Mouse (Mus musculus) inflammation-experienced regulatory T-cells, adult 6 months (primary cell): ENCODE results near the gene N4bp2l2. TPM values are rescaled to one million over a fixed set of nuclear protein-coding genes. Genes with fewer than 3 reads are reported as not detected.
"Not testable (repeated sequence)": the region's sequence is repeated elsewhere in the genome, so short reads cannot be mapped to it uniquely, and the experiment has no call there.

Experiments used
- ATAC-seq: one replicate; pipeline ENCODE4 v1.8.0; 2017
- polyA plus RNA-seq, 3 experiments: library from polyadenylated mRNA; unstranded; fragments of 100-300 nt; shearing (Covaris generic); gene quantifications; one replicate each; pipeline ENCODE4 v1.2.1; 2017

Gene N4bp2l2
- 10 to 100 TPM; 74.8 to 79.1 (median 77.0) TPM for polyA plus RNA-seq

DNA sequence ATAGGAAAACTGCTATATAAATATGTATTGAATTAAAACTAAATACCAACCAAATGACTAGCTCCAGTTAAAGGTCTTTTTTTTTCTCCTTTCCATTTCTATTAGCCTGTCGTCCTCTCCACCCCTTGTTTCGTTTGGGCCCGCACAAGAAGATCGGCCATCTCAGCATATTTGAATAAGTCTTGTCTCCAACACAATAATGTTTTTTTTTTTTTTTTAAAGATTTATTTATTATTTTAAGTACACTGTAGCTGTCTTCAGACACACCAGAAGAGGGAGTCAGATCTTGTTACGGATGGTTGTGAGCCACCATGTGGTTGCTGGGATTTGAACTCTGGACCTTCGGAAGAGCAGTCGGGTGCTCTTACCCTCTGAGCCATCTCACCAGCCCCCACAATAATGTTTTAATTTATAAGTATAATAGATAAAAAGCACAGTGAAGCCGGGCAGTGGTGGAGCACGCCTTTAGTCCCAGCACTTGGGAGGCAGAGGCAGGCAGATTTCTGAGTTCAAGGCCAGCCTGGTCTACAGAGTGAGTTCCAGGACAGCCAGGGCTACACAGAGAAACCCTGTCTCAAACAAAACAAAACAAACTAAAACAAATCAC, at the start of gene N4bp2l2:
Gene N4bp2l2, minus strand, starts transcription at position 51 of the 607 bp plus-strand sequence.
- ATAC-seq, result not testable (repeated sequence)

DNA sequence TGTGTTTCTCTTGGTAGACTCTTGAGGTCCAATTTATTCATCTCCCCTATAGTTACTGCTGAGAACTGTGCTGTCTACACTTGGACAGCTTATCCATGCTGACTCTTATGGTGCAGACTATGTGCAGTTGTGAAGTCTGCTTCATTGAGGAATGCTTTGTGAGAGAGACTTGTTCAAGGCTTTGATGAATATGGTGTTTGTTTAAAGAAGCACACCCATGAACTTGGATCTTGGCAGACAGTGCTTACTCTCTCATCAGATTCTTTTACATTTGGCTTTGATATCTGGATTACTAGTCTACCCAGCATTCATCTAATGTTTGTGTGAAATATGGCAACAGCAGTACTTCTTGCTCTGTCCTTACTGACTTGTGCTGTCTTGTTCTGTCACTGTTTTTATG, 47.4 kb upstream of the N4bp2l2 start:
- no peak for ATAC-seq

DNA sequence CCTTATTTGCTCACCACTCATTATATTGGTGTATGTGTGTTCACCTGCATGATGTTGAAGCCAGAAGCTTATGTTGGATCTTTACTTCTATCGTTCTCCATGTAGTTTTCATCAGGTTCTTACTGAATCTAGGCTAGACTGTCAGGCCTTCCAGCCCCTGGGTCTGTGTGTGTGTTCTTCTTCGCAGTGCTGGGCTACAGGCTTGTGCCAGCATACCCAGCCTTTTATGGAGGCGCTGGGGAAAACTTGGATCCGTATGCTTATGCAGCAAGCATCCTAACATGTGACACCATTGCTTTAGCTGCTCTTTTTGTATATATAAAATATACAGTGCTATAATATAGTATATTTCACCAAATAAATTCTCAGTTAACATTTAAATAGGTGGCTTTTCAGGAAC, 45.5 kb upstream of the N4bp2l2 start:
- ATAC-seq, result no peak

DNA sequence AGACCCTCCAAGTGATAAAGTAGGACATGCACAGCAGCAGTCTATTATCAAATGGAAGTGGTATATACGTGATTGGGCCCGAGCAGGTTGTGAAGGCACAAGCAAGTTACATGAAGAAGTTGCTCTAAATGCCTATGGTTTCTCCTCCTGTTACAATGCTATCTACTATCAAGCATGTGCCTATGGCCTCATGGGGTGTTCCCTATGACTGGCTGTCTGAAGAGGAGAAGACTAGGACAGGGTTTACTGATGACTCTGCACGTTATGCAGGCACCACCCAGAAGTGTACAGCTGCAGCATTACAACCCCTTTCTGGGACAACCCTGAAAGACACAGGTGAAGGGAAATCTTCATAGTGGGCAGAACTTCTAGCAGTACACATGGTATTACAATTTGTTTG, 41.2 kb upstream of the N4bp2l2 start:
- ATAC-seq, result not testable (repeated sequence)

DNA sequence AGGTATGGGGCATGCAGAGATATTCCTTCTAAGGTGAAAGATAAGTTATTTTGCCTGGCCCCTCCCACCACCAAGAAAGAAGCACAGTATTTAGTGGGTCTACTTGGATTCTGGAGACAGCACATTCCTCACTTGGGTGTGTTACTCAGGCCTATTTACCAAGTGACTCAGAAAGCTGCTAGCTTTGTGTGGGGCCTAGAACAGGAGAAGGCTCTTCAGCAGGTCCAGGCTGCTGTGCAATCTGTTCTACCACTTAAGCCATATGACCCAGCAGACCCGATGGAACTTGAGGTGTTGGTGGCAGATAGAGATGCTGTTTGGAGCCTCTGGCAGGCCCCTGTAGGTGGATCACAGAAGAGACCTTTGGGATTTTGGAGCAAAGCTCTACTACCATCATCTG, 40.7 kb upstream of the N4bp2l2 start:
- not testable (repeated sequence) for ATAC-seq

DNA sequence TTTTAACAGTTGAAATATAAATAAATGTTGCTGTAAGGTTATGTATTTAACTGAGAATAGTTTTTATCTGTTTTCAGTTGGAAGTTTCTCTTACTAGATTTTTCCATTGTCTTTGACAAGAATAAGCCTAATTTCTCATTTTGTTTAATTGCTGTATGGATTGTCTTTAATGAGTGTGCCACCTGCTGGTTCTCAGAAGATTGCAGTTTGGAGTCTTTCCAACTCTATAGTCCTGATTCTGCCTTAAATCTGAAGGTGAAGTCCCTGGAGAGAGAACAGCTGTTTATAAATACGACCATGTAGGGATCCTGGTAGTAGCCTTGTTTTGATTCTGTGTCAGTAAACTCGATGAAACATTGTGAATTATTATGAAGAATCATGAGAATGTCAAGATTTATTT, 36.7 kb upstream of the N4bp2l2 start:
- ATAC-seq, result peak; percentile 86

DNA sequence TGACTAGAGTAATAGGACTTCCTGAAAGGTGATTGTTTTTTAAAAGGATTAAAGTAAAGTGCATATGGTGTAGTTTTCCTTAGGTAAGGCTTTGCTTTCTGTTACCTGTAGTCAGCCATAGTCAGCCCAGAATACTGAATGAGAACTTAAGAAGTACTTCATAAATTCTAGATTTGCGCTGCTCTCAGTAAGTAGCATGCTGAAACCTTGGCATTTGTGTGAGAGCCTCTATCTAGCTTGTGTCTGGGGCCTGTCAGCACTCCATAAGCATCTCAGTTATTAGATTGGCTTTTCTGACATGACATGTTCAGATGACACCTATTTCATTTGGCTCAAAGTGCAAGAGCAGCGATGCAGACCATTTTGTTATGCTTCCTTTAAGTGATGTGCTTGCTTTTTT, 27.3 kb upstream of the N4bp2l2 start:
- no peak for ATAC-seq

DNA sequence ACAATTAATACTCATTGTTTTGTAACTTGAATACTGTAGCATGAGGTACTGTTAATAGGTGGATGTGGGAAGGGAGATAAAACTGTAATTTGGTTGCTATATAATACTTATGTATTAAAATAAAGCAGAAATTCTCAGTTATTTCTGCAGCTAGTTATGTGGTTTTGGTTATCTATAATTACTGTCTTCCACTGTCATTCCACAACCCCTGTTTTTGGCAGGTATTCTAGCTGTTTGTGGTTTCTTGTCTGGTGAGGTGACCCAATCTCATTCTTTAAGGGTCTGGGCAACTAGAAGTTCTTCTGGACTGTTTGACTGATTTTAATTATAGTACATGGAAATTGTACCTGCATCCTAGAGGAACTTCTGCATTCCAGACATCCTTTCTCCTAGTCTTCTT, 24.7 kb upstream of the N4bp2l2 start:
- no peak for ATAC-seq

DNA sequence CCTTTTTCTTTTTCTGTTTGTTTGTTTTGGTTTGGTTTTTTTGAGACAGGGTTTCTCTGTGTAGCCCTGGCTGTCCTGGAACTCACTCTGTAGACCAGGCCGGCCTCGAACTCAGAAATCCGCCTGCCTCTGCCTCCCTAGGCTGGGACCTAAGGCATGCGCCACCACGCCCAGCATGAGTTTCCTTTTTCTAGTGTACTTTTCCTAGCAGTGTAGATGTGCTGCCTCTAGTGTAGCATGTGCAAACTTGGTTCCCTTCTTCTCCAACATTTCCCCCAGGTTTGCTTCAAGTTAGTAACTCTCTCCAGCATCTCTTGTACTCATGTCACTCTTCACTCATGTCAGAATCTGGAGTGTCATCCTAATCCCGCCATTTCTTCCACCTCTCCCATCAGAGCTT, 16.9 kb upstream of the N4bp2l2 start:
- ATAC-seq, result not testable (repeated sequence)

DNA sequence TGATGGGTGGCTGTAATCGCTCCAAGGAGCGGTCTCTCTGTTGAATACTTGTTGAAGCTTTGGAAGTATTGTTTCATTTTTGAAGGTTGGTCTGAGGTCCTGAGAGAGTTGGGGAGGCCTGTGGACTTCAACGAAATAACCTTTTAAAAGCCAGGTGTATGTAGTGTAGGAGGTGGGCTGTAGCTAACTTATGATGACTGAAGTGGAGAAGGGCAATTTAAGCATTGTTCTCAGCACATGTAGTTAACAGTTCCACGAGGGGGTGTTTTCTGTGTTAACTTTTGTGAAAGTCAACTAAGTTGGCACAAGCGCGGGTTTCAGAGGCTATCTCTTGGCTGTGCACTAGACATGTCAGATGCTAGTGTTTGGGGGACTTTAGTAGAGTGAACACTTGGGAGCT, 8.9 kb upstream of the N4bp2l2 start:
- ATAC-seq, result no peak

DNA sequence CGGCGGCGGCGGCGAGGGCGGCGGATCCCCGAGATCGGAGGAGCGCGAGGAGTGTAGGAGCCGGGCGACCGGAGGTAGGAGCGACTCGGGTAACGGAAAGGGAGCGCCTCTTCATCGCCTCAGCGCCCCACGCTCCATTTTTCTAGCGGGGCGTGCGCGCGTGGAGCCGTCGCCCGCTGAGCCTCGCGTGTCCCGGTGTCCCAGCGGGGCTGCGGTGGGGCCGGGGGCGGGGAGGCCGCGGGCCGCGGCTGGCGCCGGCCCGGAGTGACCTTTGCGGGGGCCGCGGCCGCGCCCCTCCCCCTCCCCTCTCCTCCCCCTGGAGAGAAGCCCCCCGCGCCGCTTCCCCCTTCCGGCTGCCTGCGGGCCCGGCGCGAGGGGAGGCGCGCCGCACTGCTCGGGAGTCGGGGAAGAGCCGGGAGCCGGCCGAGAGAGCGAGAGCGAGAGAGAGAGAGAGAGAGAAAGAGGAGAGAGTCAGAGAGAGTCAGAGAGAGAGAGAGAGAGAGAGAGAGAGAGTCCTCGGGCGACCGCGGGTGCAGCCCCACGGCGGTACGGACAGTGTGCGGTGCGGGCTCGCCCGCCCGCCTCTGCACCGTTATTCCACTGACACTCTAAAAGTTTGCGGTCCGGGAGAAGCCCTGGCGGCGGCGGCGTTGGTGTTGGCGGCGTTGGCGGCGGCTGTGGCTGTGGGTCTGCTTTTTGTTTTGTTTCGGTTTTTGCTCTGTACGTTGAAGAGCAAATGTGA, 8.1 kb upstream of the N4bp2l2 start:
- peak; percentile 19 for ATAC-seq

DNA sequence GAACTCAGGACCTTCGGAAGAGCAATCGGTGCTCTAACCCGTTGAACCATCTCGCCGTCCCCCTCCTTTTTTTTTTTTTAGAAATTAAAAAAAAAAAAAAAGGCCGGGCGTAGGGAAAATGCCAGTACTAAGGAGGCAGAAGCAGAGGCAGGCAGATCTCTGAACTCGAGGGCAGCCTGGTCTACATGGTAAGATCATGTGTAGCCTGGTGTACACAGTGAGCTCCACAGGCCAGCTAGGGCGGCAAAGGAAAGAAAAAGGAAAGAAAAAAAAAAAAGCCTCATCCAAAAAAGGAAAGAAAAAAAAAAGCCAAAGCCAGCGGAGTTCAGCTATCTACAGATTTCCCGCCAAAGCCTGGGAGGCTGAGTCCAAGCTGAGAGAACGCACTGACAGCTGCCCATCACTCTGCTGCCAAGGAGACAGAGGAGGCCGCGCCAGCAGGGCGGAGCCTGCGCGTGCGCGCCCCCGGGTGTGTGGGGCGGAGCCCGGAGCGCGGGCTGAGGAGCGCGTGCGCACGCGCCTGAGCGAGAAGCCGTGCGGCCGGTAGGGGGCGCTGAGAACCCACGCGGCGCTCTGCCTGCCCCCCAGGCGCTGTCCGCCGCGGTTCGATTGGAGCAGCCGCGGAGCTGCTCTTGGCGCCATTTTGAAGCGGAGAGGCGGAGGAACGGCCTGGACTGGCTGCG, 7.3 kb upstream of the N4bp2l2 start, which contains the start of gene Pds5b:
Gene Pds5b, plus strand, starts transcription at position 587 of the 683 bp plus-strand sequence.
- ATAC-seq, result peak; percentile 92

DNA sequence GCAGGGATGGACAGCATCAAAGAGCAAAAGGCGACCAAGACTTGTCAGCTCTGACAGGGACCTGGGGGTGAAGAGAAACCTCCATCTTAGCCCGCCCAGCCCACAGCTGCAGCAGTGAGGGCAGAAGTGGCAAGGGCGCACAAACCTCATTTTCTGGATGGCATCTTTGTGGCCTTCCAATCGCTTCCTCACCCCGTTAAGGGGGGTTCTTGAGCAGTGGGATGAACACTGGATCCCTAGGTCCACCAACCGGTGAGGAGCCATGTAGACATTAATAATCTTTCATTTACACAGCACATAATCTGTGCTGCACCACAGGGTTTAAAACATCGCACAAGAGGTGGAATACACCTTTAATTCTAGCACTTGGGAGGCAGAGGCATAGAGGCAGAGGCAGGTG, 6.4 kb upstream of the N4bp2l2 start:
- ATAC-seq, result no peak

DNA sequence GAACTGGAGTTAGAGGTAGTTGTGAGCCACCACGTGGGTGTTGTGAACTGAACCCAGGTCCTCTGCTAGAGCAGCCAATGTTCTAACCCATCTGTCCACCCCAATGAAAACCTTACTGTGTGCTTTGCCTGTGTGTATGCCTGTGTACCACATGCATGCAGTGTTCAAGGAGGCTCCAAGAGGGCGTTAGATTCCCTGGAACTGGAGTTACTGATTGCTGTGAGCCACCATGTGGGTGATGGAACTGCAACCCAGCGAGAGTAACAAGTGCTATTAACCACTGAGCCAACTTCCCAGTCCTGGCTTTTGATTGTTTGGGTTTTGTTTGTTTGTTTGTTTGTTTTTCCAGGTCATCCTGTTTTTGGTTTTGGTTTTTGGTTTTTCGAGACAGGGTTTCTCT, 2.7 kb upstream of the N4bp2l2 start:
- ATAC-seq, result no peak

DNA sequence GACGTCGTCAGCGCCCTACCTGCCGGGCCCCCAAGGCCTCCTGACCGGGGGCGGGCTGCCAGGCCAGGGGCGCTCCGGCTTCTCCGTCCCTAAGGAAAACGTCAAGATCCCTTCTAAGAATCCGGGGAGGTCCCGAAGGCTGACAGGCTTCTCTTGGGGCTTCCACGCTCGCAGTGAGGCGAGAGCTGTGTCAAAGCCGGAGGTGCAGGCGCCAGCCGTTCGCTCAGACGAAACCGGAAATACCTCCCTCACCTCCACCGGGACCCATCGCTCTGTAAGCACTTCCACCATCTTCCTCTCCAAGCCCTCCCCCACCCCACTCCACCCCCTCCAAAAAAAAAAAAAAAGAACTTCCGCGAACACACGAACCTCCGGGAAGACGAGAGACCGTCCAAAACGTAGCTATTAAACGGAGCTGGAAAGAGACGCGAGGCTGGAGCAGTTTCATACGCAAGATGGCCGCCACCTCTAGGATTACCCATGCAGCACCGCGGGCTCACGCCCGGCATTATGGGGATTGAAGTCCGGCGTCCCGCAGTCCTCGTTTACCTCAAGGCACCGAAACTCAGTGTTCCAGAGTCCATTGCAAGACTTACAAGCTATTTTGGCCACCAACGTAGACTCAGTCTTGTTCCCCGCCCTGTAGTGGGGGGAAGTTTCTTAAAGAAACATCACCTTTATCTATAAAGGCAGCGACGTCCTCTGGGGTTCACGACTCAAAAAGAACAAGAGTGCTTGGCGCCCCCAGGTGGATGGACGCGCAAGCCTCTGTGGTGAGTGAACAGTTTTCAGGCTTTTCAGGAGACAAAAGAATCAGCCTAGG, 640 bp downstream of the N4bp2l2 start:
- peak; percentile 96 for ATAC-seq

DNA sequence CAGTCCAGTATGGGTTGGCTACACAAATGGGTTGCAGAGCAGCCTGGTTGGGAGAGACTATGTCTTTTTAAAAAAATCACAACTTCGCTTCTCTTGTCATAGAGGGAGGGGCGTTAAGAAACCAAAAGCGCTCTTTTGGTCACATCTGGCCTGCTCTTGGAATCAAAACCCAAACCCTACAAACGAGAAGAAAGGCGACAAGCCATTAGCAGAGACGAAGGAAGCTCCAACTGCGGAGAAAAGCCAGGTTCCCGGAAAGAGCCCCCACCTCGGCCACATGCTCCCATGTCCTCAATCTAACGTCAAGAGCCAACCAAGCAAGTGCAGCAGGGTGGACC, 1.2 kb downstream of the N4bp2l2 start:
- ATAC-seq, result peak; percentile 11

DNA sequence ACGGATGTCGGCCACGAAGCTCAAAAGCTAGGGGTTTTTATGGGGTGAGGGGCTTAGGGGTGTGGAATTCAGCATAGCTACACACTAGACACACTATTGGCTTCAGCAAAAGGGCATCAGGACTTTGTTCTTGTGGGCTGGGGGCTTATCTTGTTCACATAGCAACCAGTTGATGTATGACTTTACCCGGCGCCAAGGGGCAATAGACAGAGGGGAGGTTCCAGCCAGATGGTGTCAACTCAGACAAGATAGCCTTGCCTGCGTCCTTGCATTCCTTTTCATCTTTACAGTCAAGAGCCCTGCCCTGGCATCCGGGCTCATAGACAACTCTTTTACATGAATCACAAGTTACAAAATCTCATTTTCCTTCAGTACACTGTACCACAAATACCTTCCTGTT, 2.1 kb downstream of the N4bp2l2 start:
- ATAC-seq, result not testable (repeated sequence)

DNA sequence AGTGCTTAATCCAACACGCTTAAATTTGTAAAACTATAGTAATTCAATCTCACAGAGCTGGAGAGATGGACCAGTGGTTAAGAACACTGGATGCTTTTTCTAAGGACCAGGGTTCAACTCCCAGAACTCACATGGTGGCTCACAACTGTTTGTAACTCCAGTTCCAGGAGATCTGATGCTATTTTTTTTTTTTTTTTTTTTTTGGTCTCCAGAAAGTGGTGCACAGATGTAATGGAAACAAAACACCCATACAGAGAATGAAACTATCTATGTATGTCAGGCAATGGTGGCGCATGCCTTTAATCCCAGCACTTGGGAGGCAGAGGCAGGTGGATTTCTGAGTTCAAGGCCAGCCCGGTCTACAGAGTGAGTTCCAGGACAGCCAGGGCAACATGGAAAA, 5.7 kb downstream of the N4bp2l2 start:
- ATAC-seq, result not testable (repeated sequence)

DNA sequence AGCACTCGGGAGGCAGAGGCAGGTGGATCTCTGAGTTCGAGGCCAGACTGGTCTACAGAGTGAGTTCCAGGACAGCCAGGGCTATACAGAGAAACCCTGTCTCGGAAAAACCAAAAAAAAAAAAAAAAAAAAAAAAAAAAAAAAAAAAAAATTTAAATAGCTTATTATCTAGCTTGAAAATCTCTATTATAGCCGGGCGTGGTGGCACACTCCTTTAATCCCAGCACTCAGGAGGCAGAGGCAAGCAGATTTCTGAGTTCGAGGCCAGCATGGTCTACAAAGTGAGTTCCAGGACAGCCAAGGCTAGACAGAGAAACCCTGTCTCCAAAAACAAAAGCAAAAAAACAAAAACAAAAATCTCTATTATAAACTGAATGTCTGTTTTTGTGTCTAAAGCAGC, 6.6 kb downstream of the N4bp2l2 start:
- ATAC-seq, result not testable (repeated sequence)

DNA sequence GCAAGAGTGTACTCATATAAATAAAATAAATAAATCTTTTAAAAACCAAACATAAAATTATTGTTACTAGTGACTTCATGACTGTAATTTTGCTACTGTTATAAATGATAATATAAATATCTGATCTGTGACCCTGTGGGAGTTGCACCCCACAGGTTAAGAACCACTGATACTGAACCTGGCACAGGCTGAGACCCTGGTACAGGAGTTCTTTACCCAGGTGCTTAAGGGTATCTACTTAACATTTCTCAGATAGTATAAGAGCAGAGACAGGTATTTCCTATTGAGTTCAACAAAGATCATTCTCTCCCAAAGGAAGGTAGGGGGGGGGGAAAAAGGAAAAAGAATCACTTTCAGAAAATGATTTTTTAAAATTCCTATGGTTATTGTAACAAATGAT, 11.4 kb downstream of the N4bp2l2 start:
- no peak for ATAC-seq

DNA sequence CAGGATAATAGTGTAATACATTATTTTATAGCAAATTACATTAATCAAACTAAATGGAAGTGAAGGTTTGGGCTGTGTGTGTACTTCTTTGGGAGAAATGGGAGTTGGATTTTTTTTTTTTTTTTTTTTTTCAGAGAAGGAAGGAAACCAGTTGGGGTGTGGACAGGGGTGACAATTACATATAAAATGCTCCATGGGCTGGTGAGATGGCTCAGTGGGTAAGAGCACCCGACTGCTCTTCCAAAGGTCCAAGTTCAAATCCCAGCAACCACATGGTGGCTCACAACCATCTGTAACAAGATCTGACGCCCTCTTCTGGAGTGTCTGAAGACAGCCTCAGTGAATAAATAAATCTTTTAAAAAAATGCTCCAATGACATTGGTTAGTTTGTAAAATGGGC, 13.4 kb downstream of the N4bp2l2 start:
- ATAC-seq, result no peak

DNA sequence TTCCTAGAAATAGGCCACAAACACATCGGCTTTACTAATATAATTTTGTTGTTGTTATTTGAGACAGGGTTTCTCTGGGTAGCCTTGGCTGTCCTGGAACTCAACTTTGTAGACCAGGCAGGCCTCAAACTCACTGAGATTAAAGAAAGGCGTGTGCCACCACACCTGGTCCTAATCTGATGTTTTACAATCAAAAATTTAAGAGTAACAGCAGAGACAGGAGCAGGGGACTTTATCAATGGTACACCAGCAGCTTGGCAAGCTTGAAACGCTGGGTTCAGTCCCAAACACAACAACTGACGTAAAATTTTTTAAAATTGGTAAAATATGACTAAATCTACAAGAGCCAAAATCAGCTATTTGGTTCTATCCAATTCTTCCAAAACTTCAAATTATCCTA, 21.1 kb downstream of the N4bp2l2 start:
- ATAC-seq, result no peak

DNA sequence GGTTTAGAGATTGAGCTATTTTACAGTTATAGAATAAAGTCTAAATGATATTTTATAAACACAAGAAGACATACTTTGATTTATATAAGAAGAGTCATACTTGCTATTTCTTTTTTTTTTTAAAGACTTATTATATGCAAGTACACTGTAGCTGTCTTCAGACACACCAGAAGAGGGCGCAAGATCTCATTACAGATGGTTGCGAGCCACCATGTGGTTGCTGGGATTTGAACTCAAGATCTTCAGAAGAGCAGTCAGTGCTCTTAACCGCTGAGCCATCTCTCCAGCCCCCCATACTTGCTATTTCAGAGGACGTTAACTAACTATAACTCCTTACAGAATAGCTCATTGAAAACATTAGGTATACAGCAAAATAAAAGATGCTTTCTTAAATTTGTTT, 22.6 kb downstream of the N4bp2l2 start:
- not testable (repeated sequence) for ATAC-seq
